Mouse (Mus musculus) embryonic facial prominence, embryonic 12.5 days (tissue): ENCODE results near the gene Ugt1a10. TPM values are rescaled to one million over a fixed set of nuclear protein-coding genes. Genes with fewer than 3 reads are reported as not detected.
"Not testable (repeated sequence)": the region's sequence is repeated elsewhere in the genome, so short reads cannot be mapped to it uniquely, and the experiment has no call there.

Experiments
- ATAC-seq: fragments of 200-750 bp; cut with Nextera tagmentation; 2 replicates; pipeline ENCODE4 v1.8.0; 2017; ENCODE audit not compliant: insufficient number of reproducible peaks, insufficient read depth, low FRiP score, low TSS enrichment
- H3K27ac ChIP-seq: fragments of 300-500 bp; sonication (generic); 2 replicates; pipeline ENCODE4 v1.5.1; 2016; ENCODE audit warnings: mild to moderate bottlenecking
- H3K27me3 ChIP-seq: fragments of 300-500 bp; sonication (generic); 2 replicates; pipeline ENCODE4 v1.6.1; 2016; ENCODE audit warnings: mild to moderate bottlenecking, moderate library complexity
- H3K36me3 ChIP-seq: fragments of 300-500 bp; sonication (generic); 2 replicates; pipeline ENCODE4 v1.6.1; 2016; ENCODE audit warnings: mild to moderate bottlenecking
- H3K4me1 ChIP-seq: fragments of 300-500 bp; sonication (generic); 2 replicates; pipeline ENCODE4 v1.6.1; 2016
- H3K4me2 ChIP-seq: fragments of 300-500 bp; sonication (generic); replicated peaks from 2 replicates; pipeline ENCODE4 v1.6.1; 2016; ENCODE audit warnings: mild to moderate bottlenecking, moderate library complexity
- H3K4me3 ChIP-seq: fragments of 300-500 bp; sonication (generic); 2 replicates; pipeline ENCODE4 v1.5.1; 2016; ENCODE audit warnings: mild to moderate bottlenecking
- H3K9ac ChIP-seq: fragments of 300-500 bp; sonication (generic); 2 replicates; pipeline ENCODE4 v1.6.1; 2016; ENCODE audit warnings: mild to moderate bottlenecking, moderate library complexity
- H3K9me3 ChIP-seq: fragments of 300-500 bp; sonication (generic); 2 replicates; pipeline ENCODE4 v1.6.1; 2016; ENCODE audit warnings: mild to moderate bottlenecking, moderate library complexity
- WGBS: fragments of 180-500 bp; shearing (Covaris S2); methylation state at CpG from one replicate; pipeline ENCODE4 v1.1.7; 2016; 5-methylcytosine and 5-hydroxymethylcytosine counted together
- polyA plus RNA-seq: library from polyadenylated mRNA; unstranded; fragments of >200 nt; fragmentation: Nextera tagmentation; extraction: Ambion mirVana; gene quantifications from 2 replicates; pipeline ENCODE4 v1.2.1, GENCODE M21; 2016

Gene Ugt1a10
- polyA plus RNA-seq, 1 experiment from 2014 or later, result not detected

- H3K4me3 ChIP-seq, ATAC-seq, H3K9me3 ChIP-seq, H3K27me3 ChIP-seq, H3K9ac ChIP-seq, H3K27ac ChIP-seq, H3K4me2 ChIP-seq, H3K36me3 ChIP-seq, H3K4me1 ChIP-seq: not testable (repeated sequence)
- WGBS, result 83% methylated on average over 2 of the region's 2 CpGs
Observed at GRCm38 (mm10) chr1:88129091-88129490, 73.9 kb downstream of the Ugt1a10 start.

- not testable (repeated sequence) for H3K27ac ChIP-seq, H3K9me3 ChIP-seq, ATAC-seq, H3K27me3 ChIP-seq, H3K9ac ChIP-seq, H3K4me3 ChIP-seq, H3K36me3 ChIP-seq, H3K4me1 ChIP-seq, H3K4me2 ChIP-seq
- 83% methylated on average over 1 of the region's 1 CpGs for WGBS
Observed at GRCm38 (mm10) chr1:88130223-88130622, 75.0 kb downstream of the Ugt1a10 start.

- H3K27me3 ChIP-seq, result no peaks in the 10 kb centered on the region
- H3K27ac ChIP-seq, result peak overlapping the region; percentile 38
- H3K4me2 ChIP-seq, result no peak overlapping the region
- H3K9me3 ChIP-seq, result no peaks in the 10 kb centered on the region
- WGBS, result 48% methylated on average over 3 of the region's 3 CpGs
- no peaks in the 10 kb centered on the region for H3K36me3 ChIP-seq
- no peak overlapping the region for H3K9ac ChIP-seq
- ATAC-seq, result no peak
- peaks cover 7% of the 10 kb centered on the region; the same call in 1 of the 2 replicates for H3K4me1 ChIP-seq
- H3K4me3 ChIP-seq, result no peak overlapping the region
Observed at GRCm38 (mm10) chr1:88133908-88134456, 78.8 kb downstream of the Ugt1a10 start.

- not testable (repeated sequence) for H3K36me3 ChIP-seq, H3K27me3 ChIP-seq, H3K9ac ChIP-seq, H3K4me3 ChIP-seq, H3K9me3 ChIP-seq, H3K4me2 ChIP-seq, H3K4me1 ChIP-seq
- H3K27ac ChIP-seq, result peak within 1 kb of the TSS; percentile 38
- WGBS, result 41% methylated on average over 5 of the region's 5 CpGs
- ATAC-seq, result 0 out of 2 replicates have a peak, but pooled peaks have one; percentile 52
Observed at GRCm38 (mm10) chr1:88134457-88135011, 79.3 kb downstream of the Ugt1a10 start, which contains the start of gene Ugt1a6a. TSS of gene Ugt1a6a (plus strand) at chr1:88134809.

GRCm38 (mm10) chr1:88135229-88135904 lies 80.2 kb downstream of the Ugt1a10 start:
- H3K36me3 ChIP-seq, ATAC-seq, H3K9ac ChIP-seq, H3K4me3 ChIP-seq, H3K4me1 ChIP-seq, H3K27me3 ChIP-seq, H3K4me2 ChIP-seq, H3K27ac ChIP-seq, H3K9me3 ChIP-seq: not testable (repeated sequence)
- 87% methylated on average over 6 of the region's 6 CpGs for WGBS

GRCm38 (mm10) chr1:88136646-88137045 lies 81.5 kb downstream of the Ugt1a10 start:
- ATAC-seq, result no peak
- Histone ChIP-seq H3K4me1 (peaks cover 7% of the 10 kb centered on the region; the same call in 1 of the 2 replicates), H3K27me3 (no peaks in the 10 kb centered on the region), H3K27ac (no peak overlapping the region), H3K4me2 (no peak overlapping the region), H3K9ac (no peak overlapping the region), H3K36me3 (no peaks in the 10 kb centered on the region), H3K9me3 (no peaks in the 10 kb centered on the region), H3K4me3 (no peak overlapping the region)
- WGBS, result 71% methylated on average over 2 of the region's 2 CpGs

GRCm38 (mm10) chr1:88137264-88137663 lies 82.1 kb downstream of the Ugt1a10 start:
- H3K36me3 ChIP-seq, result no peaks in the 10 kb centered on the region
- peaks cover 7% of the 10 kb centered on the region; the same call in 1 of the 2 replicates for H3K4me1 ChIP-seq
- H3K4me3 ChIP-seq, result no peak overlapping the region
- H3K9ac ChIP-seq, result no peak overlapping the region
- H3K4me2 ChIP-seq, result no peak overlapping the region
- H3K27ac ChIP-seq, result no peak overlapping the region
- ATAC-seq, result no peak
- WGBS, result 83% methylated on average over 3 of the region's 3 CpGs
- H3K9me3 ChIP-seq, result no peaks in the 10 kb centered on the region
- no peaks in the 10 kb centered on the region for H3K27me3 ChIP-seq

- Histone ChIP-seq H3K36me3 (no peaks in the 10 kb centered on the region), H3K27ac (no peak overlapping the region), H3K27me3 (no peaks in the 10 kb centered on the region), H3K4me1 (peaks cover 7% of the 10 kb centered on the region; the same call in 1 of the 2 replicates), H3K4me2 (no peak overlapping the region), H3K9me3 (no peaks in the 10 kb centered on the region), H3K4me3 (no peak overlapping the region), H3K9ac (no peak overlapping the region)
- ATAC-seq, result no peak
- WGBS, result 91% methylated on average over 1 of the region's 1 CpGs
Observed at GRCm38 (mm10) chr1:88138145-88138544, 83.0 kb downstream of the Ugt1a10 start.

GRCm38 (mm10) chr1:88140492-88140891 lies 85.3 kb downstream of the Ugt1a10 start:
- not testable (repeated sequence) for H3K9ac ChIP-seq, H3K4me3 ChIP-seq, H3K27ac ChIP-seq, ATAC-seq, H3K27me3 ChIP-seq, H3K4me2 ChIP-seq, H3K4me1 ChIP-seq, H3K36me3 ChIP-seq, H3K9me3 ChIP-seq
- WGBS, result 61% methylated on average over 1 of the region's 1 CpGs

- H3K27me3 ChIP-seq, H3K9me3 ChIP-seq, H3K27ac ChIP-seq, H3K4me1 ChIP-seq, H3K4me2 ChIP-seq, ATAC-seq, H3K9ac ChIP-seq, H3K36me3 ChIP-seq, H3K4me3 ChIP-seq: not testable (repeated sequence)
- WGBS, result 3% methylated on average over 5 of the region's 5 CpGs
Observed at GRCm38 (mm10) chr1:88143966-88144675, 88.9 kb downstream of the Ugt1a10 start.

- not testable (repeated sequence) for H3K9ac ChIP-seq, H3K9me3 ChIP-seq, H3K36me3 ChIP-seq, ATAC-seq, H3K4me1 ChIP-seq, H3K27me3 ChIP-seq, H3K27ac ChIP-seq, H3K4me3 ChIP-seq, H3K4me2 ChIP-seq
- WGBS, result 58% methylated on average over 2 of the region's 2 CpGs
Observed at GRCm38 (mm10) chr1:88145278-88145677, 90.1 kb downstream of the Ugt1a10 start.

GRCm38 (mm10) chr1:88150133-88150532 lies 94.9 kb downstream of the Ugt1a10 start:
- H3K4me1 ChIP-seq, H3K4me3 ChIP-seq, H3K27me3 ChIP-seq, ATAC-seq, H3K9ac ChIP-seq, H3K36me3 ChIP-seq, H3K4me2 ChIP-seq, H3K27ac ChIP-seq, H3K9me3 ChIP-seq: not testable (repeated sequence)
- 83% methylated on average over 2 of the region's 2 CpGs for WGBS
